Mouse (Mus musculus): ENCODE measurements at regions not wholly inside any gene's neighbourhood (a gene's known extent, or its start where the extent isn't known, plus 50 kb on each side); places are given as distances from the start of the nearest gene placed in this dataset.

GRCm38 (mm10) chr3:56706038-56706437, 522.5 kb upstream of the Nbea start:
- no peak for TF ChIP-seq CTCF (IDR thresholded peaks at IDR 0.05; ENCODE audit: low read depth)
- TF ChIP-seq EP300 (optimal IDR thresholded peaks at IDR 0.05) = no peak
